Comparison of ENCODE assay signal across 11 mouse cellular contexts in the genomic region with DNA sequence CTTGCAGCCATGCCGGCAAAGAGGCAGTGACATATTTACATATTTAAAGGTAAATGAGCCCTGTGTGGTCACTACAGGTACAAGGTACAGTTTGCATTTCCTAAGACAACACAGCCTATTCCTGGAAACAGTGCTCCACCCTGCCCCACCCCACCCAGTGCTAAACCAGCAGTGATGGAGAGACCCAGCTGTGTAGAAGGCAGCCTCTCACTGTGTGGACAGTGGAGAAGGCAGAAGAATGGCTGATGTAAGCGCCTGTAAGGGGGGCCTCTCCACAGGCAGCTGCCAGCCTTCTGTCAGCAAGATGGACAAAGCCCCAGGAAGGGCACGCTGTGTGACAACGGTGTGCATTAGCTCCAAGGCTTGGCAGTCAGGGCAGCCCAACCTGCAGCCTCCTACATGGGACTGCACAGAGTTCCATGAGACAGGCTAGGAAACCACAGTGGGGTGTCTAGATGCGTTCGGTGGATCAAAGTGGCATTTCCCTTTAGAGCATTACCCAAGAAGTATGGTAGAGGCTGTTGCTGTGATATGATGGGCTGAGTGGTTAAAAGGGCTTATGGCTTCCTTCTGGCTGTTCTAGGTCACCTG.
DNase-seq lines count a peak whose midpoint lies in the region; ATAC-seq and TF ChIP-seq lines count a peak whose summit lies in the region.
"Had no signal": no experiment of that assay in that cellular context is flagged by ENCODE, and none has a peak within 500 bp of the region (broad histone marks: within the 10 kb centered on the region; RNA-seq: fewer than 3 reads in every experiment).

No protein-coding gene starts in this region.

- no peak overlapping the region for H3K4me2 ChIP-seq in forebrain, embryonic 11.5 days (ENCODE audit: low read depth, low read length, severe bottlenecking)
- no peak overlapping the region for H3K4me2 ChIP-seq in forebrain, embryonic 15.5 days (replicated peaks)
- no peak overlapping the region for H3K4me2 ChIP-seq in midbrain, embryonic 12.5 days (replicated peaks)
- H3K4me2 ChIP-seq: heart, embryonic 12.5 days had no signal

- H3K4me3 ChIP-seq in forebrain, embryonic 11.5 days (ENCODE audit: low read depth, low read length): no peak overlapping the region
- H3K4me3 ChIP-seq in forebrain, embryonic 10.5 days: no peak overlapping the region
- peak overlapping the region; percentile 37 for H3K4me3 ChIP-seq in E14TG2a.4 (replicated peaks; ENCODE audit: low read length)
- no peak overlapping the region for H3K4me3 ChIP-seq in forebrain, embryonic 15.5 days
- no peak overlapping the region for H3K4me3 ChIP-seq in midbrain, embryonic 12.5 days
- H3K4me3 ChIP-seq: gastrocnemius, adult 2 months; heart, embryonic 12.5 days had no signal

- H3K27me3 ChIP-seq in forebrain, embryonic 11.5 days (ENCODE audit: control insufficient read depth, insufficient read depth, low read length): no peaks in the 10 kb centered on the region
- H3K27me3 ChIP-seq in forebrain, embryonic 10.5 days (ENCODE audit: poor library complexity, severe bottlenecking): no peaks in the 10 kb centered on the region
- no peaks in the 10 kb centered on the region for H3K27me3 ChIP-seq in E14TG2a.4 (ENCODE audit: insufficient read depth, low read length)
- H3K27me3 ChIP-seq in forebrain, embryonic 15.5 days: no peaks in the 10 kb centered on the region
- peaks cover 5% of the 10 kb centered on the region; the same call in 1 of the 2 replicates for H3K27me3 ChIP-seq in midbrain, embryonic 12.5 days
- H3K27me3 ChIP-seq: heart, embryonic 12.5 days had no signal

- H3K9me3 ChIP-seq in forebrain, embryonic 11.5 days (ENCODE audit: control insufficient read depth, low read length): no peaks in the 10 kb centered on the region
- no peaks in the 10 kb centered on the region for H3K9me3 ChIP-seq in forebrain, embryonic 10.5 days
- no peaks in the 10 kb centered on the region for H3K9me3 ChIP-seq in E14TG2a.4 (ENCODE audit: low read length)
- no peaks in the 10 kb centered on the region for H3K9me3 ChIP-seq in forebrain, embryonic 15.5 days
- H3K9me3 ChIP-seq in midbrain, embryonic 12.5 days: no peaks in the 10 kb centered on the region
- H3K9me3 ChIP-seq: heart, embryonic 12.5 days had no signal

- ATAC-seq in forebrain, embryonic 11.5 days (replicated peaks; ENCODE audit: low FRiP score): no peak
- peak; percentile 32; the same call in 1 of the 2 replicates for ATAC-seq in forebrain, embryonic 15.5 days (replicated peaks)
- ATAC-seq in midbrain, embryonic 12.5 days (ENCODE audit: low FRiP score, low read depth): peak; percentile 30

- 65% methylated on average over 6 of the region's 6 CpGs for WGBS in forebrain, embryonic 11.5 days
- 78% methylated on average over 6 of the region's 6 CpGs for WGBS in forebrain, embryonic 10.5 days
- 61% methylated on average over 6 of the region's 6 CpGs for WGBS in forebrain, embryonic 15.5 days
- WGBS in midbrain, embryonic 12.5 days: 61% methylated on average over 6 of the region's 6 CpGs

- 0 out of 2 replicates have a peak, but pooled peaks cover 3% of the 10 kb centered on the region for H3K4me1 ChIP-seq in forebrain, embryonic 11.5 days (replicated peaks; ENCODE audit: control insufficient read depth, insufficient read depth, low read length)
- no peaks in the 10 kb centered on the region; the same call in 1 of the 2 replicates for H3K4me1 ChIP-seq in forebrain, embryonic 10.5 days
- peaks cover 28% of the 10 kb centered on the region for H3K4me1 ChIP-seq in E14TG2a.4 (replicated peaks; ENCODE audit: low read depth, low read length)
- H3K4me1 ChIP-seq in forebrain, embryonic 15.5 days: peaks cover 2% of the 10 kb centered on the region; the same call in 1 of the 2 replicates
- peaks cover 6% of the 10 kb centered on the region for H3K4me1 ChIP-seq in midbrain, embryonic 12.5 days
- H3K4me1 ChIP-seq: heart, embryonic 12.5 days had no signal

- no peak overlapping the region for H3K9ac ChIP-seq in forebrain, embryonic 11.5 days (ENCODE audit: low read length)
- no peak overlapping the region for H3K9ac ChIP-seq in forebrain, embryonic 15.5 days (replicated peaks)
- H3K9ac ChIP-seq in midbrain, embryonic 12.5 days (replicated peaks): no peak overlapping the region
- H3K9ac ChIP-seq: heart, embryonic 12.5 days had no signal

- no peaks in the 10 kb centered on the region for H3K36me3 ChIP-seq in forebrain, embryonic 11.5 days (ENCODE audit: control insufficient read depth, insufficient read depth, low read length)
- no peaks in the 10 kb centered on the region for H3K36me3 ChIP-seq in forebrain, embryonic 10.5 days (replicated peaks)
- no peaks in the 10 kb centered on the region for H3K36me3 ChIP-seq in E14TG2a.4 (ENCODE audit: insufficient read depth, low read length)
- no peaks in the 10 kb centered on the region for H3K36me3 ChIP-seq in forebrain, embryonic 15.5 days
- H3K36me3 ChIP-seq in midbrain, embryonic 12.5 days: no peaks in the 10 kb centered on the region
- H3K36me3 ChIP-seq: heart, embryonic 12.5 days had no signal

- no peak overlapping the region for H3K27ac ChIP-seq in forebrain, embryonic 11.5 days (ENCODE audit: low read depth, low read length)
- H3K27ac ChIP-seq in forebrain, embryonic 10.5 days: no peak overlapping the region
- no peak overlapping the region for H3K27ac ChIP-seq in forebrain, embryonic 15.5 days (replicated peaks)
- no peak overlapping the region for H3K27ac ChIP-seq in midbrain, embryonic 12.5 days (replicated peaks)
- H3K27ac ChIP-seq: gastrocnemius, adult 2 months had no signal

- peak; percentile 44 for DNase-seq in forebrain, embryonic 11.5 days (ENCODE audit: low spot score)
- DNase-seq in forebrain, embryonic 10.5 days (ENCODE audit: extremely low spot score, low spot score): no peak
- no peak for DNase-seq in testis, postnatal 14 days (ENCODE audit: low spot score)
- no peak for DNase-seq in gastrocnemius, postnatal 10 days
- no peak for DNase-seq in heart, adult 18-20 months
- DNase-seq: thymus, adult 18-20 months had no signal

- no peak for TF ChIP-seq CTCF in E14TG2a.4 (conservative IDR thresholded peaks at IDR 0.05; ENCODE audit: low read length)
